Mouse (Mus musculus) lung, adult 2 months (tissue): ENCODE measurements around the gene Neb. TPM values are rescaled to one million over a fixed set of nuclear protein-coding genes. Genes with fewer than 3 reads are reported as not detected.

ENCODE experiments used
- DNase-seq: peaks from one replicate; pipeline ENCODE4 v3.0.0; 2022
- H3K4me1 ChIP-seq: fragments of 200-500 bp; 2 replicates; pipeline ENCODE4 v1.6.1; 2011; ENCODE audit warnings: low read length; ENCODE audit not compliant: control insufficient read depth, insufficient read depth
- H3K4me3 ChIP-seq: fragments of 200-500 bp; replicated peaks from 2 replicates; pipeline ENCODE3; 2011; ENCODE audit warnings: low read depth, mild to moderate bottlenecking, control low read depth, low read length; ENCODE audit errors: extremely low read depth
- CTCF ChIP-seq: fragments of 200-500 bp; IDR thresholded peaks from 2 replicates; pipeline ENCODE4 v1.5.1; 2011; ENCODE audit warnings: mild to moderate bottlenecking, low read length, control low read depth; ENCODE audit not compliant: insufficient read depth
- POLR2A ChIP-seq: fragments of 200-500 bp; IDR thresholded peaks from 2 replicates; pipeline ENCODE4 v1.6.1; 2011; ENCODE audit warnings: low read depth, mild to moderate bottlenecking, control low read depth, low read length, borderline replicate concordance; ENCODE audit errors: extremely low read depth
- WGBS: fragments of 180-500 bp; shearing (Covaris S2); methylation state at CpG from one replicate; pipeline ENCODE4 v1.1.7; 2018; 5-methylcytosine and 5-hydroxymethylcytosine counted together
- polyA plus RNA-seq: library from polyadenylated mRNA; depleted of rRNA; stranded (reverse); fragments of >200 nt; gene quantifications from 2 replicates; pipeline ENCODE4 v1.2.3, GENCODE M21; 2012

The Neb gene
- polyA plus RNA-seq, 1 experiment, result 15.0 TPM

GRCm38 (mm10) chr2:52358156-52358555 lies 20.1 kb downstream of the Neb start:
- WGBS, result 81% methylated on average over 5 of the region's 5 CpGs
- Histone ChIP-seq H3K4me1 (no peaks in the 10 kb centered on the region), H3K4me3 (no peak overlapping the region)
- TF ChIP-seq POLR2A (no peak), CTCF (no peak)
- DNase-seq, result no peak

- no peak for TF ChIP-seq CTCF
- TF ChIP-seq POLR2A, result no peak
These were observed 27.2 kb downstream of the Neb start for GRCm38 (mm10) chr2:52351029-52351428.

GRCm38 (mm10) chr2:52340990-52341389 lies 37.3 kb downstream of the Neb start:
- WGBS, result 68% methylated on average over 7 of the region's 7 CpGs
- DNase-seq, result no peak
- no peak for TF ChIP-seq CTCF
- TF ChIP-seq POLR2A, result no peak
- H3K4me1 ChIP-seq, result no peaks in the 10 kb centered on the region
- no peak overlapping the region for H3K4me3 ChIP-seq

More at GRCm38 (mm10) chr2:52351029-52351428, 27.2 kb downstream of the Neb start:
- DNase-seq, result no peak
- Histone ChIP-seq H3K4me1 (no peaks in the 10 kb centered on the region), H3K4me3 (no peak overlapping the region)
- 91% methylated on average over 1 of the region's 1 CpGs for WGBS

GRCm38 (mm10) chr2:52335556-52335955 lies 42.7 kb downstream of the Neb start:
- 86% methylated on average over 13 of the region's 13 CpGs for WGBS
- DNase-seq, result no peak
- Histone ChIP-seq H3K4me3 (no peak overlapping the region), H3K4me1 (no peaks in the 10 kb centered on the region)
- no peak for TF ChIP-seq CTCF
- no peak for TF ChIP-seq POLR2A

- DNase-seq, result no peak
- Histone ChIP-seq H3K4me3 (no peak overlapping the region), H3K4me1 (no peaks in the 10 kb centered on the region)
- TF ChIP-seq CTCF (no peak), POLR2A (no peak)
- 93% methylated on average over 8 of the region's 8 CpGs for WGBS
These were observed 43.2 kb downstream of the Neb start for GRCm38 (mm10) chr2:52335087-52335486.

- H3K4me1 ChIP-seq, result no peaks in the 10 kb centered on the region
- H3K4me3 ChIP-seq, result no peak overlapping the region
- 10% methylated on average over 2 of the region's 2 CpGs for WGBS
- DNase-seq, result no peak
- TF ChIP-seq POLR2A (no peak), CTCF (no peak)
These were observed 44.7 kb downstream of the Neb start for GRCm38 (mm10) chr2:52333535-52333934.

GRCm38 (mm10) chr2:52331761-52332160 lies 46.5 kb downstream of the Neb start:
- Histone ChIP-seq H3K4me1 (no peaks in the 10 kb centered on the region), H3K4me3 (no peak overlapping the region)
- DNase-seq, result no peak
- no peak for TF ChIP-seq CTCF
- TF ChIP-seq POLR2A, result no peak
- WGBS, result 89% methylated on average over 3 of the region's 3 CpGs

GRCm38 (mm10) chr2:52327244-52327815 lies 50.9 kb downstream of the Neb start:
- TF ChIP-seq POLR2A (no peak), CTCF (no peak)
- no peak for DNase-seq
- 84% methylated on average over 4 of the region's 4 CpGs for WGBS
- Histone ChIP-seq H3K4me1 (no peaks in the 10 kb centered on the region), H3K4me3 (no peak overlapping the region)

GRCm38 (mm10) chr2:52321866-52322265 lies 56.4 kb downstream of the Neb start:
- 79% methylated on average over 3 of the region's 3 CpGs for WGBS
- TF ChIP-seq CTCF (no peak), POLR2A (no peak)

GRCm38 (mm10) chr2:52320175-52320574 lies 58.1 kb downstream of the Neb start:
- no peaks in the 10 kb centered on the region for H3K4me1 ChIP-seq
- DNase-seq, result no peak
- WGBS, result 96% methylated on average over 2 of the region's 2 CpGs
- TF ChIP-seq CTCF, result no peak
- no peak for TF ChIP-seq POLR2A
- H3K4me3 ChIP-seq, result no peak overlapping the region

More at GRCm38 (mm10) chr2:52321866-52322265, 56.4 kb downstream of the Neb start:
- Histone ChIP-seq H3K4me1 (no peaks in the 10 kb centered on the region), H3K4me3 (no peak overlapping the region)
- no peak for DNase-seq
